Mouse (Mus musculus): ENCODE data around the gene Syn3. TPM values are rescaled to one million over a fixed set of nuclear protein-coding genes. Genes with fewer than 3 reads are reported as not detected.

Gene Syn3
- polyA plus RNA-seq, 1 experiment from 2014 or later: 4.4 TPM

GRCm38 (mm10) chr10:86356819-86357563 lies 141.7 kb downstream of the Syn3 start:
- no peaks in the 10 kb centered on the region for H3K4me1 ChIP-seq (ENCODE audit: control insufficient read depth, insufficient read depth, low read length)
- no peak overlapping the region for H3K4me3 ChIP-seq (ENCODE audit: low read depth, low read length)
- no peak for ATAC-seq (ENCODE audit: low FRiP score)
- H3K9me3 ChIP-seq (ENCODE audit: control insufficient read depth, low read length): no peaks in the 10 kb centered on the region
- no peaks in the 10 kb centered on the region for H3K36me3 ChIP-seq (ENCODE audit: control insufficient read depth, insufficient read depth, low read length)
- H3K4me2 ChIP-seq: no peak overlapping the region
- H3K27me3 ChIP-seq (ENCODE audit: control insufficient read depth, insufficient read depth, low read length): no peaks in the 10 kb centered on the region
- H3K27ac ChIP-seq (ENCODE audit: low read depth, low read length): no peak overlapping the region
- DNase-seq (ENCODE audit: low spot score, missing footprints): no peak
- no peak overlapping the region for H3K9ac ChIP-seq (ENCODE audit: low read length)
- 50% methylated on average over 5 of the region's 5 CpGs for WGBS

- Histone ChIP-seq H3K9me3 (ENCODE audit: control insufficient read depth, low read length) (no peaks in the 10 kb centered on the region), H3K27me3 (ENCODE audit: control insufficient read depth, insufficient read depth, low read length) (no peaks in the 10 kb centered on the region), H3K4me3 (ENCODE audit: low read depth, low read length) (no peak overlapping the region), H3K27ac (ENCODE audit: low read depth, low read length) (no peak overlapping the region), H3K36me3 (ENCODE audit: control insufficient read depth, insufficient read depth, low read length) (no peaks in the 10 kb centered on the region), H3K4me2 (no peak overlapping the region), H3K9ac (ENCODE audit: low read length) (no peak overlapping the region), H3K4me1 (ENCODE audit: control insufficient read depth, insufficient read depth, low read length) (no peaks in the 10 kb centered on the region)
- ATAC-seq (ENCODE audit: low FRiP score) (no peak), DNase-seq (ENCODE audit: low spot score, missing footprints) (no peak)
- 90% methylated on average over 3 of the region's 3 CpGs for WGBS
These were observed 146.2 kb downstream of the Syn3 start for GRCm38 (mm10) chr10:86352521-86352920.

- Histone ChIP-seq H3K36me3 (ENCODE audit: control insufficient read depth, insufficient read depth, low read length) (no peaks in the 10 kb centered on the region), H3K9me3 (ENCODE audit: control insufficient read depth, low read length) (no peaks in the 10 kb centered on the region), H3K9ac (ENCODE audit: low read length) (no peak overlapping the region), H3K4me2 (no peak overlapping the region), H3K4me3 (ENCODE audit: low read depth, low read length) (no peak overlapping the region), H3K4me1 (ENCODE audit: control insufficient read depth, insufficient read depth, low read length) (no peaks in the 10 kb centered on the region), H3K27ac (ENCODE audit: low read depth, low read length) (no peak overlapping the region), H3K27me3 (ENCODE audit: control insufficient read depth, insufficient read depth, low read length) (no peaks in the 10 kb centered on the region)
- 89% methylated on average over 2 of the region's 2 CpGs for WGBS
- ATAC-seq (ENCODE audit: low FRiP score): no peak
- DNase-seq (ENCODE audit: low spot score, missing footprints): no peak
These were observed 147.4 kb downstream of the Syn3 start for GRCm38 (mm10) chr10:86351287-86351686.

- WGBS: 89% methylated on average over 3 of the region's 3 CpGs
These were observed 152.4 kb downstream of the Syn3 start for GRCm38 (mm10) chr10:86346235-86346840.

GRCm38 (mm10) chr10:86345645-86346044 lies 153.1 kb downstream of the Syn3 start:
- peaks cover 5% of the 10 kb centered on the region; the same call in 1 of the 2 replicates for H3K4me1 ChIP-seq (ENCODE audit: control insufficient read depth, insufficient read depth, low read length)

More at GRCm38 (mm10) chr10:86346235-86346840, 152.4 kb downstream of the Syn3 start:
- Histone ChIP-seq H3K36me3 (ENCODE audit: control insufficient read depth, insufficient read depth, low read length) (no peaks in the 10 kb centered on the region), H3K9me3 (ENCODE audit: control insufficient read depth, low read length) (no peaks in the 10 kb centered on the region), H3K4me3 (ENCODE audit: low read depth, low read length) (no peak overlapping the region), H3K4me2 (no peak overlapping the region), H3K4me1 (ENCODE audit: control insufficient read depth, insufficient read depth, low read length) (peaks cover 5% of the 10 kb centered on the region; the same call in 1 of the 2 replicates), H3K27me3 (ENCODE audit: control insufficient read depth, insufficient read depth, low read length) (no peaks in the 10 kb centered on the region), H3K9ac (ENCODE audit: low read length) (no peak overlapping the region), H3K27ac (ENCODE audit: low read depth, low read length) (no peak overlapping the region)
- no peak for DNase-seq (ENCODE audit: low spot score, missing footprints)
- no peak for ATAC-seq (ENCODE audit: low FRiP score)

GRCm38 (mm10) chr10:86344654-86345053 lies 154.0 kb downstream of the Syn3 start:
- Histone ChIP-seq H3K27me3 (ENCODE audit: control insufficient read depth, insufficient read depth, low read length) (no peaks in the 10 kb centered on the region), H3K27ac (ENCODE audit: low read depth, low read length) (no peak overlapping the region), H3K36me3 (ENCODE audit: control insufficient read depth, insufficient read depth, low read length) (no peaks in the 10 kb centered on the region), H3K4me1 (ENCODE audit: control insufficient read depth, insufficient read depth, low read length) (peaks cover 5% of the 10 kb centered on the region; the same call in 1 of the 2 replicates), H3K9me3 (ENCODE audit: control insufficient read depth, low read length) (no peaks in the 10 kb centered on the region), H3K4me3 (ENCODE audit: low read depth, low read length) (no peak overlapping the region), H3K4me2 (no peak overlapping the region), H3K9ac (ENCODE audit: low read length) (no peak overlapping the region)
- DNase-seq (ENCODE audit: low spot score, missing footprints) (no peak), ATAC-seq (ENCODE audit: low FRiP score) (no peak)
- WGBS: 90% methylated on average over 6 of the region's 6 CpGs

More at GRCm38 (mm10) chr10:86345645-86346044, 153.1 kb downstream of the Syn3 start:
- Histone ChIP-seq H3K27ac (ENCODE audit: low read depth, low read length) (no peak overlapping the region), H3K9ac (ENCODE audit: low read length) (no peak overlapping the region), H3K9me3 (ENCODE audit: control insufficient read depth, low read length) (no peaks in the 10 kb centered on the region), H3K4me3 (ENCODE audit: low read depth, low read length) (no peak overlapping the region), H3K36me3 (ENCODE audit: control insufficient read depth, insufficient read depth, low read length) (no peaks in the 10 kb centered on the region), H3K27me3 (ENCODE audit: control insufficient read depth, insufficient read depth, low read length) (no peaks in the 10 kb centered on the region), H3K4me2 (no peak overlapping the region)
- WGBS: 90% methylated on average over 9 of the region's 9 CpGs
- ATAC-seq (ENCODE audit: low FRiP score) (no peak), DNase-seq (ENCODE audit: low spot score, missing footprints) (no peak)

GRCm38 (mm10) chr10:86343931-86344330 lies 154.8 kb downstream of the Syn3 start:
- ATAC-seq (ENCODE audit: low FRiP score) (no peak), DNase-seq (ENCODE audit: low spot score, missing footprints) (no peak)
- H3K36me3 ChIP-seq (ENCODE audit: control insufficient read depth, insufficient read depth, low read length): no peaks in the 10 kb centered on the region
- H3K4me3 ChIP-seq (ENCODE audit: low read depth, low read length): no peak overlapping the region
- no peak overlapping the region for H3K4me2 ChIP-seq
- no peaks in the 10 kb centered on the region for H3K27me3 ChIP-seq (ENCODE audit: control insufficient read depth, insufficient read depth, low read length)
- no peak overlapping the region for H3K9ac ChIP-seq (ENCODE audit: low read length)
- no peak overlapping the region for H3K27ac ChIP-seq (ENCODE audit: low read depth, low read length)
- WGBS: 95% methylated on average over 7 of the region's 7 CpGs
- H3K4me1 ChIP-seq (ENCODE audit: control insufficient read depth, insufficient read depth, low read length): peaks cover 5% of the 10 kb centered on the region; the same call in 1 of the 2 replicates
- no peaks in the 10 kb centered on the region for H3K9me3 ChIP-seq (ENCODE audit: control insufficient read depth, low read length)

- no peaks in the 10 kb centered on the region for H3K9me3 ChIP-seq (ENCODE audit: control insufficient read depth, low read length)
- no peak for DNase-seq (ENCODE audit: low spot score, missing footprints)
- no peaks in the 10 kb centered on the region for H3K27me3 ChIP-seq (ENCODE audit: control insufficient read depth, insufficient read depth, low read length)
- H3K4me1 ChIP-seq (ENCODE audit: control insufficient read depth, insufficient read depth, low read length): peaks cover 5% of the 10 kb centered on the region; the same call in 1 of the 2 replicates
- H3K36me3 ChIP-seq (ENCODE audit: control insufficient read depth, insufficient read depth, low read length): no peaks in the 10 kb centered on the region
- ATAC-seq (ENCODE audit: low FRiP score): no peak
- H3K27ac ChIP-seq (ENCODE audit: low read depth, low read length): no peak overlapping the region
- H3K4me3 ChIP-seq (ENCODE audit: low read depth, low read length): no peak overlapping the region
- no peak overlapping the region for H3K4me2 ChIP-seq
- 92% methylated on average over 6 of the region's 6 CpGs for WGBS
- no peak overlapping the region for H3K9ac ChIP-seq (ENCODE audit: low read length)
These were observed 155.3 kb downstream of the Syn3 start for GRCm38 (mm10) chr10:86343362-86343761.

GRCm38 (mm10) chr10:86342713-86343112 lies 156.0 kb downstream of the Syn3 start:
- DNase-seq (ENCODE audit: low spot score, missing footprints): no peak
- H3K4me1 ChIP-seq (ENCODE audit: control insufficient read depth, insufficient read depth, low read length): peaks cover 5% of the 10 kb centered on the region; the same call in 1 of the 2 replicates
- WGBS: 63% methylated on average over 7 of the region's 7 CpGs

More at GRCm38 (mm10) chr10:86342713-86343112, 156.0 kb downstream of the Syn3 start:
- no peak for ATAC-seq (ENCODE audit: low FRiP score)
- Histone ChIP-seq H3K36me3 (ENCODE audit: control insufficient read depth, insufficient read depth, low read length) (no peaks in the 10 kb centered on the region), H3K4me3 (ENCODE audit: low read depth, low read length) (no peak overlapping the region), H3K27me3 (ENCODE audit: control insufficient read depth, insufficient read depth, low read length) (no peaks in the 10 kb centered on the region), H3K9ac (ENCODE audit: low read length) (no peak overlapping the region), H3K27ac (ENCODE audit: low read depth, low read length) (no peak overlapping the region), H3K4me2 (no peak overlapping the region), H3K9me3 (ENCODE audit: control insufficient read depth, low read length) (no peaks in the 10 kb centered on the region)

All from midbrain, embryonic 11.5 days (tissue).